28 mouse cellular contexts compared by ENCODE assay signal in genomic region chr12:117656935-117657334, GRCm38 (mm10).
A peak's percentile ranks its signal among the peaks of the same experiment; 100 is the strongest.
DNase-seq lines count a peak whose midpoint lies in the region; ATAC-seq and TF ChIP-seq lines count a peak whose summit lies in the region.
"Had no signal": no experiment of that assay in that cellular context is flagged by ENCODE, and none has a peak within 500 bp of the region (broad histone marks: within the 10 kb centered on the region; RNA-seq: fewer than 3 reads in every experiment).

No protein-coding gene starts in this region.

- H3K4me1 ChIP-seq in kidney, adult 2 months (ENCODE audit: control insufficient read depth, insufficient read depth, low read length): no peaks in the 10 kb centered on the region
- 0 out of 2 replicates have a peak, but pooled peaks cover 6% of the 10 kb centered on the region for H3K4me1 ChIP-seq in lung, embryonic 14.5 days (ENCODE audit: insufficient read depth)
- peaks cover 24% of the 10 kb centered on the region for H3K4me1 ChIP-seq in heart, embryonic 15.5 days (replicated peaks)
- H3K4me1 ChIP-seq: hindbrain, embryonic 15.5 days; limb, embryonic 13.5 days; liver, embryonic 13.5 days; neural tube, embryonic 13.5 days had no signal

- ATAC-seq in lung, embryonic 14.5 days (ENCODE audit: insufficient read depth): no peak
- ATAC-seq in heart, embryonic 15.5 days (replicated peaks; ENCODE audit: insufficient number of reproducible peaks, insufficient read depth, low FRiP score, low read depth): no peak; the same call in 1 of the 2 replicates
- ATAC-seq: forebrain, embryonic 16.5 days; inflammation-experienced regulatory T-cells, adult 6 months; midbrain, embryonic 13.5 days; Patski had no signal

- peak; percentile 38 to 51 for DNase-seq in heart, adult 18-20 months
- no peak for DNase-seq in heart, postnatal 25 days (ENCODE audit: low spot score)
- no peak for DNase-seq in kidney, adult 2 months
- DNase-seq in kidney, adult 18-20 months: no peak
- DNase-seq in lung, embryonic 14.5 days: no peak
- no peak for DNase-seq in lung, postnatal 25 days (ENCODE audit: low spot score)
- no peak for DNase-seq in adrenal gland, adult 18-20 months (ENCODE audit: low spot score in 2 of 2)
- DNase-seq: adrenal gland, postnatal 14 days; cerebellum, adult 2 months; cerebellum, postnatal 14 days; gastrocnemius, postnatal 10 days; kidney, adult 11 months; kidney, postnatal 25 days; liver, embryonic 13.5 days; lung, adult 2 months; thymus, adult 2 months; thymus, postnatal 36 days had no signal

- H3K9me3 ChIP-seq in lung, embryonic 14.5 days (ENCODE audit: low read depth, low read length): no peaks in the 10 kb centered on the region
- H3K9me3 ChIP-seq in heart, embryonic 15.5 days (replicated peaks): no peaks in the 10 kb centered on the region
- H3K9me3 ChIP-seq: hindbrain, embryonic 10.5 days; hindbrain, embryonic 15.5 days; limb, embryonic 13.5 days; liver, embryonic 13.5 days; midbrain, embryonic 13.5 days; neural tube, embryonic 13.5 days had no signal

- intact Hi-C loops in heart, postnatal 25 days (cut with DNase I): loop anchor here (5.0 kb wide), 2 partner anchors 40 to 65 kb away; no protein-coding TSS in a partner anchor

- TF ChIP-seq POLR2A in kidney, adult 2 months (IDR thresholded peaks at IDR 0.05; ENCODE audit: low read depth, low read length): no peak

- H3K4me3 ChIP-seq in kidney, adult 2 months (ENCODE audit: insufficient read depth, low read depth, low read length): no peak overlapping the region
- H3K4me3 ChIP-seq in lung, embryonic 14.5 days (ENCODE audit: low read depth, low read length): no peak overlapping the region
- H3K4me3 ChIP-seq in heart, embryonic 15.5 days: no peak overlapping the region
- H3K4me3 ChIP-seq: erythroblast, embryonic 14.5 days; hindbrain, embryonic 10.5 days; hindbrain, embryonic 15.5 days; limb, embryonic 13.5 days; liver, embryonic 13.5 days; midbrain, embryonic 13.5 days; neural tube, embryonic 13.5 days had no signal

- no peaks in the 10 kb centered on the region for H3K27me3 ChIP-seq in kidney, adult 2 months (replicated peaks; ENCODE audit: control insufficient read depth, insufficient read depth, low read length)
- no peaks in the 10 kb centered on the region for H3K27me3 ChIP-seq in lung, embryonic 14.5 days (ENCODE audit: insufficient read depth, low read length)
- H3K27me3 ChIP-seq in heart, embryonic 15.5 days: no peaks in the 10 kb centered on the region
- H3K27me3 ChIP-seq: hindbrain, embryonic 15.5 days; liver, embryonic 13.5 days; midbrain, embryonic 13.5 days; neural tube, embryonic 13.5 days had no signal

- no peaks in the 10 kb centered on the region for H3K36me3 ChIP-seq in kidney, adult 2 months (ENCODE audit: control insufficient read depth, insufficient read depth, low read length)
- no peaks in the 10 kb centered on the region for H3K36me3 ChIP-seq in lung, embryonic 14.5 days (ENCODE audit: insufficient read depth)
- H3K36me3 ChIP-seq in heart, embryonic 15.5 days: no peaks in the 10 kb centered on the region
- H3K36me3 ChIP-seq: hindbrain, embryonic 10.5 days; hindbrain, embryonic 15.5 days; limb, embryonic 13.5 days; liver, embryonic 13.5 days; midbrain, embryonic 13.5 days; neural tube, embryonic 13.5 days had no signal

- no peak for TF ChIP-seq CTCF in kidney, adult 2 months (conservative IDR thresholded peaks at IDR 0.05; ENCODE audit: insufficient read depth, insufficient read length, low read depth, low read length)
- 0 out of 2 replicates have a peak, but pooled peaks have one; percentile 3 for TF ChIP-seq CTCF in lung, embryonic 14.5 days (IDR thresholded peaks at IDR 0.05; ENCODE audit: low read depth)

- WGBS in kidney, adult 2 months: 68% methylated on average over 4 of the region's 4 CpGs
- 53% methylated on average over 4 of the region's 4 CpGs for WGBS in lung, embryonic 14.5 days
- WGBS in heart, embryonic 15.5 days: 53% methylated on average over 4 of the region's 4 CpGs

- H3K9ac ChIP-seq in lung, embryonic 14.5 days: no peak overlapping the region
- no peak overlapping the region for H3K9ac ChIP-seq in heart, embryonic 15.5 days
- H3K9ac ChIP-seq: hindbrain, embryonic 15.5 days; limb, embryonic 13.5 days; liver, embryonic 13.5 days; midbrain, embryonic 13.5 days; neural tube, embryonic 13.5 days had no signal

- no peak overlapping the region for H3K4me2 ChIP-seq in lung, embryonic 14.5 days
- H3K4me2 ChIP-seq in heart, embryonic 15.5 days: 0 out of 2 replicates have a peak overlapping the region, but pooled peaks have one; percentile 0
- H3K4me2 ChIP-seq: hindbrain, embryonic 15.5 days; limb, embryonic 13.5 days; liver, embryonic 13.5 days; midbrain, embryonic 13.5 days; neural tube, embryonic 13.5 days had no signal

- peak overlapping the region; percentile 23; the same call in 1 of the 2 replicates for H3K27ac ChIP-seq in kidney, adult 2 months (ENCODE audit: insufficient read depth, low read depth, low read length)
- peak overlapping the region; percentile 36; the same call in 1 of the 2 replicates for H3K27ac ChIP-seq in lung, embryonic 14.5 days (ENCODE audit: low read depth)
- peak overlapping the region; percentile 67 for H3K27ac ChIP-seq in heart, embryonic 15.5 days
- H3K27ac ChIP-seq: hindbrain, embryonic 10.5 days; hindbrain, embryonic 15.5 days; limb, embryonic 13.5 days; liver, embryonic 13.5 days; macrophage; midbrain, embryonic 13.5 days; neural tube, embryonic 13.5 days had no signal

Comparison
In these comparisons a context has a peak if more than half of its experiments do, and no peak if none do; other contexts are left out.
1. DNase-seq: peak in heart, adult 18-20 months (2 of 2); none in heart, postnatal 25 days (single experiment), kidney, adult 2 months (single experiment), kidney, adult 18-20 months (single experiment), lung, embryonic 14.5 days (single experiment), lung, postnatal 25 days (single experiment) and adrenal gland, adult 18-20 months (0 of 2).
2. Peak in every context shown above with its lines, with median percentiles within 50 percentile points of each other: H3K27ac ChIP-seq.